Mouse (Mus musculus) urinary bladder, postnatal 14 days (tissue): ENCODE measurements around the gene Vps18.

Source experiments
- DNase-seq: peaks from one replicate; pipeline ENCODE4 v3.0.0; 2021; ENCODE audit warnings: low spot score

Vps18 gene

DNA sequence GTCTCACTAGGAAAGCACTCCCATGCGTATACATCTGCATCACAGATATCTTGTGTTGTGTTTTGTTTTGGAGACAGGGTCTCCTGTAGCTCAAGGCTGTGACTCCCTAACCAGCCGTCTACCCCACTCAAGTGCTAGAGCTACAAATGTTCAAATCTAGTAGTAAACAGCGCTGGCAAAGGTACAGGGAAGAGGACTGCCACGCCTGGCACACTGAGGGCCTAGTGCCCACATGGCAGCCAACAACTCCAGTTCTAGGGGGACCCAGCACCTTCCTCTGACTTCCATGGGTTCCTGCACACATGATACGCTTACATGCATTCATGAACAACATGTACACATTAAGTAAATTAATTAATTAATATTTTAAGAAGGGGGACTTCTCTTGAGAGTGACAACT, 3.7 kb downstream of the Vps18 start:
- no peak for DNase-seq

DNA sequence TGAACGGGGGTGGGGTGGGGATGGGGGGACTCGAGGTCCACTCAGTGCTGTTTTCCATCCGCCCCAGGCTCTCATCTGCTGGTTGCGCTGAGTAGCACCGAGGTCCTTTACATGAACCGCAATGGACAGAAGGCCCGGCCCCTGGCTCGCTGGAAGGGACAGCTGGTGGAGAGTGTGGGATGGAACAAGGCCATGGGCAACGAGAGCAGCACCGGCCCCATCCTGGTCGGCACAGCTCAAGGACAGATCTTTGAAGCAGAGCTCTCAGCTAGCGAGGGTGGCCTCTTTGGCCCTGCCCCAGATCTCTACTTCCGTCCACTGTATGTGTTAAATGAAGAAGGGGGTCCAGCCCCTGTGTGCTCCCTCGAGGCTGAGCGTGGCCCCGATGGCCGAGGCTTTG, 4.3 kb downstream of the Vps18 start:
- no peak for DNase-seq

DNA sequence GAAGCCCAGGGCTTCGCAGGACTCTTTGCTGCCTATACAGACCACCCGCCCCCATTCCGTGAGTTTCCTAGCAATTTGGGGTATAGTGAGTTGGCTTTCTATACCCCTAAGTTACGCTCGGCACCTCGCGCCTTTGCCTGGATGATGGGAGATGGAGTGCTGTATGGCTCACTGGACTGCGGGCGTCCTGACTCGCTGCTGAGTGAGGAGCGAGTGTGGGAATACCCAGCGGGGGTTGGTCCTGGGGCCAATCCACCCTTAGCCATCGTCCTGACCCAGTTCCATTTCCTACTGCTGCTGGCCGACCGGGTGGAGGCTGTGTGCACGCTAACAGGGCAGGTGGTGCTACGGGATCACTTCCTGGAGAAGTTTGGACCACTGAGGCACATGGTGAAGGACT, 4.8 kb downstream of the Vps18 start:
- no peak for DNase-seq

DNA sequence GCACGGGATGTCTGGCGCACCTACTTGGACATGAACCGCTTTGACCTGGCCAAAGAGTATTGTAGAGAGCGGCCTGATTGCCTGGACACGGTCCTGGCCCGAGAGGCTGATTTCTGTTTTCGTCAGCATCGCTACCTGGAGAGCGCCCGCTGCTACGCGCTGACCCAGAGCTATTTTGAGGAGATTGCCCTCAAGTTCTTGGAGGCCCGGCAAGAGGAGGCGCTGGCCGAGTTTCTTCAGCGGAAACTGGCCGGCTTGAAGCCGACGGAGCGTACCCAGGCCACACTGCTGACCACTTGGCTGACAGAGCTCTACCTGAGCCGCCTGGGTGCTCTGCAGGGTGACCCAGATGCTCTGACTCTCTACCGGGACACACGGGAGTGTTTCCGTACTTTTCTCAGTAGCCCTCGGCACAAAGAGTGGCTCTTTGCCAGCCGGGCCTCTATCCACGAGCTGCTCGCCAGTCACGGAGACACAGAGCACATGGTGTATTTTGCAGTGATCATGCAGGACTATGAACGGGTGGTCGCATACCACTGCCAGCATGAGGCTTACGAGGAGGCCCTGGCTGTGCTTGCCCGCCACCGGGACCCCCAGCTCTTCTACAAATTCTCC, 5.3 kb downstream of the Vps18 start:
- DNase-seq = no peak

DNA sequence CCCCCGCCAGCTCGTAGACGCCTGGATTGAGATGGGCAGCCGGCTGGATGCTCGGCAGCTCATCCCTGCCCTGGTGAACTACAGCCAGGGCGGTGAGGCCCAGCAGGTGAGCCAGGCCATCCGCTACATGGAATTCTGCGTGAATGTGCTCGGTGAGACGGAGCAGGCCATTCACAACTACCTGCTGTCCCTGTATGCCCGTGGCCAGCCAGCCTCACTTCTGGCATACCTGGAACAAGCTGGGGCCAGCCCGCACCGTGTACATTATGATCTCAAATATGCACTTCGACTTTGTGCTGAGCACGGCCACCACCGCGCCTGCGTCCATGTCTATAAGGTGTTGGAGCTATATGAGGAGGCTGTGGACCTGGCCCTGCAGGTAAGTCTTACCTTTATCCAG, 5.9 kb downstream of the Vps18 start:
- no peak for DNase-seq

DNA sequence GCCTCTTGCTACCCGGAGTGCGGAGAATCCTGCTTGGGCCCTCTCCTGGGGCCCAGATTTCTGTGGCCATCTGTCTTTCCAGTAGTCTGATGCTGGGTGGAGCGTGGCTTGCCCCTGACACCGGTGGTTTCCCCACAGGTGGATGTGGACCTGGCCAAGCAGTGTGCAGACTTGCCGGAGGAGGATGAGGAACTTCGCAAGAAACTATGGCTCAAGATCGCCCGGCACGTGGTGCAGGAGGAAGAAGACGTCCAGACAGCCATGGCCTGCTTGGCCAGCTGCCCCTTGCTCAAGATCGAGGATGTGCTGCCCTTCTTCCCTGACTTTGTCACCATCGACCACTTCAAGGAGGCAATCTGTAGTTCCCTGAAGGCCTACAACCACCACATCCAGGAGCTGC, 8.2 kb downstream of the Vps18 start:
- no peak for DNase-seq

DNA sequence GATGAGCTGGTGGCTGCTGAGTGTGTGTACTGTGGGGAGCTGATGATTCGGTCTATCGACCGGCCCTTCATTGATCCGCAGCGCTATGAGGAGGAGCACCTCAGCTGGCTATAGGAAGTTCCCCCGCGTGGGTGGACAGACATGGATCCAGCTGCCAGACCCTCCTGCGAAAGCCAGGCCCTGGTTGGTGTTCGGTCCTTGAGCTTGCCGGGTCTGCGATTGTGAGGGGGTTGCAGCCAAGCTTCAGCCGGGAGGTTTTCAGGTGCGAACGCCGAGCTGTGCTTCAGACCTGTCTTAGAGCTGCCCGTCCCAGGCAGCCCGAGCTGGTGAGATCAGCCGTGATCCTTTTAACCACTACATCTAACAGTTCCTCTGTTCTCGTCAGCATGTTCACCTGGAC, 9.0 kb downstream of the Vps18 start:
- no peak for DNase-seq

DNA sequence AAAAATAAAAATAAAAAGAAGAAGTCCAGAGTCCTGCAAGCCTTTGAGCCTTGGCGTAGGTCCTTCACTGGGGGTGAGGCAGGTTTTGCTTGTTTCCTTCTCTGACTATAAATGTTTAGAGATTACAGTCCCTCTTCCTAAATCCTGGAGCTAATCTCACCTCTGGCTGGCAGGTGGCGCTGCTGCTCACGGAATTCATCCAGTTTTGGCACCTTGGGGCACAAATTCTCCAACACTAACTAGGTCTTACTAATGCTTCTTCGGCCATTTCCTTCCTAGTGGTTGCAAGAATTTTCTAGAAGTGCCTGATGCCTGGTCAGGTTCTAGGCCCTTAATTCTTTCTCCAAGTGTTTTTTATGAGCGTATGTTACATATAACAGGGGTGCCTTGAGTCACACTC, 9.8 kb downstream of the Vps18 start:
- DNase-seq = peak; percentile 60

DNA sequence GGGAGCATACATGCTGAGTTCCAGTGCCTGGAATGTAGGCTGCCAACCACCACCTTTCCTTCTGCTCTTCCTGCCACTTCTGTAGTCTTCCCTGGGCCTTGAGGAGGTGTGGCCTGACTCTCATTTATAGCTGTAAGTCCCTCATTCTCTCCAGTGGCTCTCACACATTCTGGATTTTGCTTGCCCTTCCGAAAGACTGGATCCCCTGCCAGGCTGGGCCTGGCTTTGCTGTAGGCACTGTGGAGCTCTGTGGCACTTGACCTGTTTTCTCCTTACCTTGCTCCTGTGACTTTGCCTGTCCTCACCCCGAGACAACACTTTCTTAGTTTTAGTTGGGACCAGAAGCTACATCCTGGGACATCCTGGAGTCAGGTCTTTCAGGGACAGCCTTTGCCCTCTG, 10.3 kb downstream of the Vps18 start:
- DNase-seq = no peak

DNA sequence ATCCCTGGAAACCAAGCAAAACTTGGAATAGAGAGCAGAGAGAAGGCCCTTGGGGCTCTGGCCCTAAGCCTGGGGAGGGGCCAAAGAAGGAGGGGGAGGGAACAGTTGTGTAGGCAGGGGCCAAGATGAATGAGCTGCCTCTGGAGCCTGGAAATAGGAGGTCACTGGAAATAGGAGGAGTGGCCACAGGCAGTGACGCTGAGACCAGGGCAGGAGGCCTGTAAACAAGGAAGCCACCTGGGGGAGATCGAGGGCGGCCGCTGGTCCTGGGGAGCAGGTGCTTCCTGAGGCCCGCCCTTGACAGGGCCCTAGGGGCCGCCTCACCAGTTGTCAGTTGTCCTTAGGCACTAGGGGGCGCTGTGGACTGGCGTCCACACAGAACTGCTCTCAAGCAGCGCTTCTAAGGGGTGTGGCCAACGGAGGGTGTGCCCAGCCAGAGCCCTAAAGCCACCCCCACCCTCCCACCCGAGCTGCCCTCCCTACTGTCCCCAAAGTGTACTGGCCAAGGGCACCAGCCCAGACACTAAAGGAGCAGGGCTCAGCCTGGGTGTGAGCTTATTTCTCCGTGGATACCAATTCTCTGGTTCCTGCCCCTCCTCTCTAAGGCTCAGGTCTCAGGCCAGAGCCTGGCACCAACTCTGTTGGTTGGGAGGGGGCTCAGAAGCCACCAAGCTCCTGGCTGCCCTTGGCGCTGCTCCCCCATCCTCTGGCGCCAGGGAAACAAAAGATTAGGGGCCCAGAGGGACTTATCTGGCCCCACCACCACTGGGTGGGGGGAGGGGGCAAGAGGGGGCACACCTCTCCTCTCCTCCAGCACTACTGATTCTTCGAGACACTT, 11.7 kb downstream of the Vps18 start:
- DNase-seq = peak; percentile 80

DNA sequence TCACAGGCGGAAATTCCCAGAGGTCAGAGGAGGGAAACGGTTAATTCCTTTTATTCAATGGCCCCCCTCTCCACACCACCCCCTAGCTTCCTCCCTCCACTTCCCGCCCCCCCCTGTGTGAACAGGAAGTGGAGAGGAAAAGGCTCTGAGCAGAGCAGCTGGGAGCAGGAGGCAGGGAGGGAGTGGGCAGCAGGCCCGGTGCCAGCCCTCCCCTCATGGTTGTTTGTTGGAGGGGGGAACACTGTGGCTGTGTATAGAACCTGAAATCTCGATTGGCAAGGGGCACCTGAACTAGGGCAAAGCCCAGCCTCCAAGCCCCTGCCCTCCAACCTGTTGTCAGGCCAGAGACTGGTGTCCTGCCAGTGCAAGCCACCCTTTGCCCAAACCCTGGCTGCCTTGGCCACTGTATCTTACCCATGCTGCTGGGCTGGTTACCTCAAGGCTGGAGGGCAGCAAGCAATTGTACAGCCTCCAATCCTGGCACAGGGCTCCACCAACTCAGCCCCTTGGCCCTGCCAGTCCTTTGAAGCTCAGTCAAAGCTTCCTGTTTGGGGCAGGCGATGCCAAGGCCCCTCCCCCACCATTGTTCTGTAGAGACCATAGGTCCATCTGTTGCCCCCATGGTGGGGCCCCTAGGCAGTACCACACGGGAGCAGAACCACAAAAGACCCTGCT, 12.4 kb downstream of the Vps18 start:
- DNase-seq = no peak

DNA sequence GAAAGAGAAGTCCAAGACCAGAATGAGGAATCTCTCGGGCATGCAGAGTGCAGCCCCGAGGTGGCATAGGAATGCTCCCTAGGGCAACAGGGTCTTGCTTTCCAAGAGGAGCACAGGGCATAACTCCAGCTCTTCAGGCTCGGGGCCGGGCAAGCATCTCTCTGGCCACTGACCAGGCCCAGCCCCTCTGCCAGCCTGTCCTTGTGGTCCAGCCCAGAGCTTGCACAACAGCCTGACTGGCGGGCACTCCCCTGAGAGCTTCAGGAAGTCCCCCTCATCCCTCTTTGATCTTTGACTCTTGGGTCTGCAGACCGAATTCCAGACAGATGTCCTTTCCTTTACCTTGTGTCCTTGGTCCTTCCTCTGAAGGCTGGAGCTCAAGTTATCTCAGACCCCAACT, 14.3 kb downstream of the Vps18 start:
- no peak for DNase-seq

DNA sequence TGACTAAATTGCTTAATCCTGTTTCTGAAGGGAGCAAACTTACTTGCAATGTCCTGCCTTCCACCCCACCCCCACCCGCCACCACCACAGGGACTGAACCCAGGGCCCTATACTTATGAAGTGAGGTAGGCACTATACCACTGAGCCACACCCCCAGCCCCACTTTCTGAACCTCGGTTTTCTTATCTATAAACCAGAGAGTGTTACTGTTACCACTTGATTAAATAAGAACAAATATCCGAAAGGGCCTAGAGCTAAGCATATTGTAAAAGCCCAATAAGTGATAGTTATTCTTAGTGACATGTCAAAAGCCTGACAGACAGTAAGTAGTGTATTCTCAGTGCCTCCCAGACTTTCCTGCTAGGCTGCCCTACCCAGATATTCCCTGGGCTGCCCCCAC, 15.9 kb downstream of the Vps18 start:
- DNase-seq = no peak

DNA sequence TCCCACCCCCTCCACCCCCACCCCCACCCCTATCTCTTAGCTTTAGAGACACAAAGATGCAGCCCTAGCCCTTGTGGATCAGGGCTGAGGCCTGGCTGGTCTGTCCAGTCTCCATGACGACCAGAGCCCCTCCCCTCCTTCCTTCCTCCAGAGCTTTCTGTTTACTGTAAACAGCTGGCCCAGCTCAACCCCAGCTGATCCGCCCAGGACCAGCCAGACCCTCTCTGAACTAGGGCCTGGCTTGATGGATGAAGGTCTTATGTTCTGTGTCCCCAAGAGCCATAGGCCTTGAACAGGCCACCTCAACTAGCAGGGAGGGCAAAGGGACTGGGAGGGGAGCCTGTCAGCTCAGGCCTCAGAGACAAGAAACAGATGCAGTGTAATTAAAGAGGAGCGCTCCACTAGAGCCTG, 16.3 kb downstream of the Vps18 start:
- DNase-seq = no peak

DNA sequence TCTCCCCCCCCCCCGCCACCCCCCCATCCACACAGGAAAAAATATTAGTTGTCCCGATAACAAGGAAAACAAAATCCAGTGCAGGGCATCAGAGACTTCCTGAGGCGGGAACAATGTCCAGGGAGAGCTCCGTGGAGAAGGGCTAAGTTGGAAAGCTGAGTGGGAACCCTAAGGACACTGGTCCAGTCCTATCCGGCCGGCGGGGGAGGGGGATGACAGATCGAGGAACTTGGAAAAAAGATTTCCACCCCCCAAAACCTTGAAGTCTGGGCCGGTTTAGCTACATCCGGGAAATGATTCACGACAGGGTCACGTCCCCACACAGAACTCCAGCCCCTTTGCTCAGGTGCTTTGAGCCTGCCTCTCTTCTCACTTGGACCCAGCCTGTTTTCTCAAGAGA, 23.0 kb downstream of the Vps18 start:
- DNase-seq = no peak

DNA sequence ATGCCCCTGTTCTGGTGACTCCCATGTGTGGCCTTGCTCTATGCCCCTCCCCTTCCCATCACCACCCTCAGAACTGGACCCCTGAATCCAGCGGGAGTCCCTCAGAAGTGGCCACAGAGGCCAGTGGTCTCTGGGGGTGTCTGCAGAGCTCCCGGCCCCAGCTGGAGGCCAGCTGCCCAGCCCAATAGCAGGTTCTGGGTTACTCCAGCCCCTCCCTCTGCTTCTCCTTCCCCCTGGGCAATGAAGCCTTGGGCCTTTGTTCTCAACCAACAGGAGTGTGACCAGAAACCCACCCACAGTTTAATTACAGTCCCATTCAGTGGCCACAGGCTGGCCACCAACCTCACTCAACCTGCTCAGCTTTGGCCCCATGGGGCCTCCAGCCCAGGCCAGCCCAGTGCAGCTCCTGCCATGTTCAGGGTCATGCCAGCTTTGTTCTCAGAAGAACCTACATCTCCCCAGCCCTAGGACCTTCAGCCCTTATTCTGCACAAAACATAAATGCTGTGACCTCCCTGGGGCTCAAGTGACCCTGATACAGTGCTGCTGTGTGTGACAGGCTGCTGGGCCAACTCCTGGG, 23.9 kb downstream of the Vps18 start:
- DNase-seq = no peak

DNA sequence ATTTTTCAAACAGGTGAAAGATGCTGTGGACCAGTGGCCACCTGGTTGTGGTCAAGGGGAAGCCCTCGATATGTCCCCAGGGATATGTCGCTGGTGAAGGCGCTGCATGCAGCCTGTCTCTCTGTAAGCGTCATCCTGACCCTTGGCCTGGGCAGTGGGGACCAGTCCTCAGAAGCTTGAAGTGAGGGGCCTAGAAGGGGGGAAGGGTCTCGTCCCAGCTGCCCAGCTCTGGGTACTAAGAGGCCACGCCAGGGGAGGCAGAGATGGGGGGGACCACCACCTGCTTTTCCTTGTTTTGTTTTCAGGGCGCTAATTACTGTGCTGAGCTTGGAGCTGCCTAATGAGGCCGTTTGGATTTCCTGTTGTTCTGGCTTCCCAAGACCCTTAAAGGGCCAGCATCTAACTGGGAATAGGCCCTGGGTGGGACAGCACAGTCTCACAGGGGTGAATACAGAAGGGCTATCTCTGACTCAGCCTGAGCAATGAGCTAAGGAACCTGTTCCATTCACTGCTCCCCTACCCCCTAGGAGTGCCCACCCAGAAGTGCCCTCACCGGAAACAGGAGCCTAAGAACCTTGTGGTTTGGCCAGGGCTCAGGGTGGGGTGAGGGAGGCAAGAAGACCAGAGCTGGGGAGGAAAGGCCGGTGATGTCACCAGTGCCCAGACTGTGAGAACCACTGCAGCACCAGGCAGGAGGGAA, 25.4 kb downstream of the Vps18 start:
- no peak for DNase-seq

DNA sequence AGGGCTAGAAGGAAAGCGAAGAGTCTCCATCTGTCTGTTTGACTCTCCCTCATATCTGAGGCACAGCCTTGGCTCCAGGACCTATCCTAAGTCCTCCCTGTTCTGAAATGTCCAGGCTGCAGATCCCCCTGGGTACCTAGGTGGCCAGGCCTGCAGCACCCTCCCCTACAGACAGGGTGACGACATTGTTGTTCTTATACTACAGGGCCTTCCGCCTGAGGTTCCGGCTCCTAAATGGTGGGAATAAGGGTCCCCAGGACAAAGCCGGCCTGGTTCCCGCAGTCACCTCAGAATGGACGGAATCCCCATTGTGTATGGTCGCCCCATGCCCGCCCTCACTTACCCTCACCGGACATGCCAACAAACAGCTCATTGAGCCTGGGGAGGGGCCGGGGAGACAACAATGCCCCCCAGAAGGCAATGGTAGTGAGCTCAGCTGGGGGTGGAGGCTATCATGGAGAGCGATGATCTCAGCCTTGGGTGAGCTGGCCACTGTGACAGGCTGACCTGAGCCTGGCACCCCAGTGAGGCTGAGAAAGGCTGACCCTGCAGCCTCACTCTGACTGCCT, 26.3 kb downstream of the Vps18 start:
- no peak for DNase-seq

DNA sequence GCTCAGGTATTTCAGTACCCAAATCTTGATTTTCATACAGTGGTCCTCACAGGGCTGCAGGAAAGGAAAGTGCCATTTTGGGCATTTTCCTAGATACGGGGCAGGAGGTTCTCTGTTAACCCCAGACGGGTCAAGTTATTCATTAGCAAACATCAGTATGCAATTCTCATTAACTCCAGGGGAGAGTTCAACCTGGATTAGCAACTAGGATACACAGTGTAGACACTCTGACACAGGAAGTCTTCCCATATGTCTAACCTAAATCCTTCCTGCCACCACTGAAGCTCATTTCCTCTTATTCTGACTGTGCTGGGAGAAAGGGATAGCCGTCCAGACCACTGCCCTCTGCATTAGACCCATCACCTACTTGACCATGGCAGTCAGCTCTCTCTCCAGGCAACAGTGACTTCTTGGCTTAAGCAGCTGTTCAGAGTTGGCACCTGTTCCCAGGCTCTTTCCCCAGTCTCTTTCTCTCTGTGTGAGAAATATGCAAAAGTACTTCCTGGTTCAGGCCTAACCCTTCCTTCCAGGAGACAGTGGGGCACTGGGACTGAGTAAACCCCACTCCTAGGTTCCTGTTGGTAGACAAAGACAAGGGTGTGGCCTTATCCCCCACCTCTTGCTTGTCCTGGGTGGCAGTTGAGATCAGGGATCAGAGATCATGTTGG, 29.6 kb downstream of the Vps18 start:
- DNase-seq = no peak

DNA sequence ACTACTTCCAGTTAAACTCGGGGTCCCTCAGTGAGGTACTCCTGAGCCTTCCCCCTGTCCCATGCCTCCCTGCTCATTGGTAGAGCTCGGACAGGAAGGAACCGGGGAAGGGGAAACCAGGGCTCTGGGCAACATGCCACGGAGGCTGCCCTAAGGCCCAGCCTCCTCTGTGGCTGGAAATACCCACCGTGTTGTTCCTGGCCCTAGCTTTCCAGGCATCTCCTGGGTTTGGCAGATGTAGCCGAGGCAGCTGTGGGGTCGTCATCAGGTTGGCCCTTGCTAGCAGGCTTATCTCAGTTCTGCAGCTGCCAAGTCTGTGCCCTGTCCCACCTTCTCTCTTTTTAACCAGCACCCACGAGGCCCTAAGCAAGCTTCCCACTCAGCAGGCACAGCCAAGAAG, 32.0 kb downstream of the Vps18 start:
- DNase-seq = no peak

DNA sequence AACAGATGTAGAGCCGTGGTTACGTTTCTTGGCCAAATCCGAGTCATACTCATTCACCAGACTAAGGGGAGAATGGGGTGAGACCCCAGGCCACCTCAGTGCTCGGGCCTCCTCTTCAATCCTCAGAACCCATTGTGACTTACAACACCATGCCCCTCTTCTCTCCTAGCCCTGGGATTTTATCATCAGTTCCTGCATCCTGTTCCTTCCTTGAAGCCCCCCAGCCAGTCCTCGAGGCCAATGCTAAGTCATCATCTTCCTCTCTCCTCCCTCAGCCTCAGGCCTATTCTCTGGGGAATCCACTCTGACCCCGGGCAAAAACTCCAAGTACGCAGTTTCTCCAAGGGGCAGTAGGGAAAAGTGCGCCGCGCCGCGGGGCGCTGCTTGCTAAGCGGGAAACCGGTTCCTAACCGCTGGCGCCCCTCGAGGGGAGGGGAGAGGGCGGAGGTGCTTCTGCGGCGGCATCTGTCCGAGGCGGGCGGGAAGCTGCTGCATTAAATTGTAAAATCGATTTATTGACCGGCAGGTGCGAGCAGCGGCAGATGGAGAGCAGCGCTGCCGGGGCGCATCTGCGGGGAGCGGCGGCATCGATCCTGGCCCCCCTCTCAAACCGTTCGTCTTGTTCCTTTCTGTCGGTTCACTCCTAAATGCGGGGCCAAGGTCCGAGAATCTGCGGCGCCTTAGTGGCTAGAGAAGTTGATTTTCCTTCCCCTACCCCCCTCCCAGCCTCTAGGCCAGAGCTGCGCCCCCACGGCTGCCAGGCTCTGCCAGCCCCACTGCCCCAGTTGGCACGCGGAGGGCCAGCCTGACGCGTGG, 33.4 kb downstream of the Vps18 start:
- no peak for DNase-seq
